19 mouse cellular contexts compared by ENCODE assay signal in the genomic region with DNA sequence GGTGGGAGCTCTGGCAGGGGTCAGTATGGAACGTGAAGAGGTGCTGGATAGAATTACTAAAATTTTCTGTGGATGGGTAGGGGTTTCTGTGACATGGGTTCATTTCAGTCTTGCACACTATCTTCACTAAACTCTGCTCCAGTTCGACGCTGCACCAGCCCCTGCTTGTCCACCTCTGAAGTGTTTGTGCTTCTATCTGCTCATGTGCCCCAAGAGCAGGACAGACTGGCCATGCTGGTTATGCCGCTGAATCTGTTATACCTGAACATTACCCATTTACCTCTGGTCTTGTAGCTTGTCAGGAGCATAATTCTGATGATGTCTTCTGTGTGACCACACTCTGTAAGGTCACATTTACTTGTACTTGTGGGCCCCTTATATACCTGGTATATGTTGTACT. TPM values are rescaled to one million over a fixed set of nuclear protein-coding genes. Genes with fewer than 3 reads are reported as not detected.
A peak's percentile ranks its signal among the peaks of the same experiment; 100 is the strongest.
DNase-seq lines count a peak whose midpoint lies in the region.
"Had no signal": no experiment of that assay in that cellular context is flagged by ENCODE, and none has a peak within 500 bp of the region (broad histone marks: within the 10 kb centered on the region; RNA-seq: fewer than 3 reads in every experiment).

No protein-coding gene starts in this region.

- peak; percentile 68 for DNase-seq in heart, adult 11 months
- no peak for DNase-seq in heart, postnatal 4 days
- peak; percentile 22 for DNase-seq in urinary bladder, postnatal 14 days (ENCODE audit: low spot score)
- no peak for DNase-seq in urinary bladder, postnatal 10 days (ENCODE audit: low spot score)
- DNase-seq: adrenal gland, adult 2 months; adrenal gland, adult 8-10 months; adrenal gland, postnatal 10 days; adrenal gland, postnatal 14 days; adrenal gland, postnatal 25 days; adrenal gland, postnatal 36 days; B cell, adult 2 months; cerebellum, adult 11 months; cerebellum, adult 11-12 months; cerebellum, adult 18-20 months had no signal

RNA-seq across cellular contexts. Expression of gene Cyp4f40, which starts 12.1 kb away (rescaled TPM):
- total RNA-seq in heart, postnatal 4 days (2021), result not detected
- total RNA-seq: adrenal gland, adult 2 months; adrenal gland, postnatal 10 days; adrenal gland, postnatal 14 days; adrenal gland, postnatal 25 days; adrenal gland, postnatal 36 days; adrenal gland, postnatal 4 days; MEL had no signal

RNA-seq across cellular contexts. Expression of gene Cyp4f37, which starts 25.5 kb away (rescaled TPM):
- not detected for total RNA-seq in heart, postnatal 4 days (2021)
- total RNA-seq: adrenal gland, adult 18-20 months; adrenal gland, adult 2 months; adrenal gland, adult 8-10 months; adrenal gland, postnatal 10 days; adrenal gland, postnatal 14 days; adrenal gland, postnatal 25 days; adrenal gland, postnatal 36 days; adrenal gland, postnatal 4 days; MEL had no signal

RNA-seq across cellular contexts. Expression of gene Cyp4f15, which starts 38.8 kb away (rescaled TPM):
- not detected for total RNA-seq in heart, postnatal 4 days (2021)
- total RNA-seq: CH12.LX, G1E, MEL had no signal

Comparison
In these comparisons a context has a peak if more than half of its experiments do, and no peak if none do; other contexts are left out.
1. DNase-seq: peak in heart, adult 11 months (single experiment) and urinary bladder, postnatal 14 days (single experiment); none in heart, postnatal 4 days (single experiment) and urinary bladder, postnatal 10 days (single experiment).